8 mouse cellular contexts compared by ENCODE assay signal in genomic region chr4:149586044-149586782, GRCm38 (mm10). TPM values are rescaled to one million over a fixed set of nuclear protein-coding genes. Genes with fewer than 3 reads are reported as not detected.
A peak's percentile ranks its signal among the peaks of the same experiment; 100 is the strongest.
DNase-seq lines count a peak whose midpoint lies in the region; ATAC-seq and TF ChIP-seq lines count a peak whose summit lies in the region.

Clstn1 (plus strand) TSS chr4:149586468.

- H3K27me3 ChIP-seq in CH12.LX (replicated peaks) = peaks cover 30% of the 10 kb centered on the region
- H3K27me3 ChIP-seq in forebrain, embryonic 12.5 days = peaks cover 37% of the 10 kb centered on the region
- peaks cover 56% of the 10 kb centered on the region for H3K27me3 ChIP-seq in heart, embryonic 15.5 days
- peaks cover 52% of the 10 kb centered on the region for H3K27me3 ChIP-seq in liver, embryonic 14.5 days (ENCODE audit: control insufficient read depth, insufficient read depth, low read length)
- no peaks in the 10 kb centered on the region; the same call in 1 of the 2 replicates for H3K27me3 ChIP-seq in neural tube, embryonic 13.5 days

- ATAC-seq in forebrain, embryonic 12.5 days (ENCODE audit: low FRiP score) = peak; percentile 87
- peak; percentile 78 for ATAC-seq in heart, embryonic 15.5 days (replicated peaks; ENCODE audit: insufficient number of reproducible peaks, insufficient read depth, low FRiP score, low read depth)
- no peak for ATAC-seq in liver, embryonic 14.5 days (ENCODE audit: insufficient read depth)
- ATAC-seq in neural tube, embryonic 13.5 days (ENCODE audit: low read depth) = peak; percentile 84

- no peak for TF ChIP-seq RAD21 in CH12.LX (IDR thresholded peaks at IDR 0.05; ENCODE audit: low read depth, low read length)

- H3K4me3 ChIP-seq in CH12.LX (replicated peaks in 1 of 3; ENCODE audit: low read depth in 2 of 3, low read length in 2 of 3, poor library complexity in 1 of 3) = peak within 1 kb of the TSS; percentile 68 to 81 (median 70)
- H3K4me3 ChIP-seq in bone marrow macrophage, adult 2 months (ENCODE audit: insufficient read depth, low read length) = peak within 1 kb of the TSS; percentile 85
- peak within 1 kb of the TSS; percentile 87 for H3K4me3 ChIP-seq in forebrain, embryonic 12.5 days (replicated peaks)
- peak within 1 kb of the TSS; percentile 64 for H3K4me3 ChIP-seq in heart, embryonic 15.5 days
- peak within 1 kb of the TSS; percentile 37 to 56 for H3K4me3 ChIP-seq in liver, embryonic 14.5 days (ENCODE audit: insufficient read depth in 1 of 2, low read depth in 2 of 2, low read length in 2 of 2)
- peak within 1 kb of the TSS; percentile 91 for H3K4me3 ChIP-seq in neural tube, embryonic 13.5 days

- no peak for TF ChIP-seq EP300 in CH12.LX (IDR thresholded peaks at IDR 0.05; ENCODE audit: low read length)
- TF ChIP-seq EP300 in liver, embryonic 14.5 days (IDR thresholded peaks at IDR 0.05; ENCODE audit: low read depth) = no peak

- peaks cover 15% of the 10 kb centered on the region in 2 experiments for H3K4me1 ChIP-seq in CH12.LX (ENCODE audit: control insufficient read depth in 1 of 2, insufficient read depth in 2 of 2)
- H3K4me1 ChIP-seq in bone marrow macrophage, adult 2 months (ENCODE audit: control insufficient read depth, insufficient read depth, low read length) = no peaks in the 10 kb centered on the region
- H3K4me1 ChIP-seq in forebrain, embryonic 12.5 days = peaks cover 15% of the 10 kb centered on the region
- peaks cover 16% of the 10 kb centered on the region for H3K4me1 ChIP-seq in heart, embryonic 15.5 days (replicated peaks)
- no peaks in the 10 kb centered on the region for H3K4me1 ChIP-seq in liver, embryonic 14.5 days (replicated peaks; ENCODE audit: control insufficient read depth in 2 of 2, insufficient read depth in 2 of 2, low read length in 1 of 2)
- H3K4me1 ChIP-seq in neural tube, embryonic 13.5 days (replicated peaks) = peaks cover 30% of the 10 kb centered on the region

- H3K4me2 ChIP-seq in CH12.LX (ENCODE audit: insufficient read depth, low read depth, poor library complexity, severe bottlenecking) = peak within 1 kb of the TSS; percentile 63
- H3K4me2 ChIP-seq in forebrain, embryonic 12.5 days = peak within 1 kb of the TSS; percentile 98
- H3K4me2 ChIP-seq in heart, embryonic 15.5 days = peak within 1 kb of the TSS; percentile 95
- peak within 1 kb of the TSS; percentile 56 for H3K4me2 ChIP-seq in liver, embryonic 14.5 days (ENCODE audit: low read depth)
- peak within 1 kb of the TSS; percentile 98 for H3K4me2 ChIP-seq in neural tube, embryonic 13.5 days

- TF ChIP-seq CTCF in CH12.LX (conservative IDR thresholded peaks at IDR 0.05 in 1 of 2, IDR thresholded peaks at IDR 0.05 in 1 of 2; ENCODE audit: low read depth in 2 of 2, low read length in 2 of 2) = no peak
- TF ChIP-seq CTCF in bone marrow macrophage, adult 2 months (IDR thresholded peaks at IDR 0.05; ENCODE audit: low read depth, low read length) = no peak
- TF ChIP-seq CTCF in liver, embryonic 14.5 days (IDR thresholded peaks at IDR 0.05; ENCODE audit: low read depth) = no peak

- H3K36me3 ChIP-seq in CH12.LX (replicated peaks in 1 of 2; ENCODE audit: control insufficient read depth in 1 of 2, insufficient read depth in 1 of 2, low read length in 1 of 2) = no peaks in the 10 kb centered on the region
- no peaks in the 10 kb centered on the region for H3K36me3 ChIP-seq in forebrain, embryonic 12.5 days (replicated peaks)
- no peaks in the 10 kb centered on the region for H3K36me3 ChIP-seq in heart, embryonic 15.5 days
- no peaks in the 10 kb centered on the region for H3K36me3 ChIP-seq in liver, embryonic 14.5 days (replicated peaks; ENCODE audit: control insufficient read depth, insufficient read depth, low read depth)
- no peaks in the 10 kb centered on the region for H3K36me3 ChIP-seq in neural tube, embryonic 13.5 days

- H3K27ac ChIP-seq in CH12.LX (ENCODE audit: insufficient read depth, low read depth) = no peak within 1 kb of the TSS
- no peak within 1 kb of the TSS for H3K27ac ChIP-seq in bone marrow macrophage, adult 2 months (ENCODE audit: insufficient read depth, low read depth, low read length)
- peak within 1 kb of the TSS; percentile 78 for H3K27ac ChIP-seq in forebrain, embryonic 12.5 days
- H3K27ac ChIP-seq in heart, embryonic 15.5 days = peak within 1 kb of the TSS; percentile 49; the same call in 1 of the 2 replicates
- no peak within 1 kb of the TSS for H3K27ac ChIP-seq in liver, embryonic 14.5 days
- peak within 1 kb of the TSS; percentile 92 for H3K27ac ChIP-seq in neural tube, embryonic 13.5 days (replicated peaks)

- peak within 1 kb of the TSS; percentile 70 for H3K9ac ChIP-seq in CH12.LX (ENCODE audit: insufficient read depth, low read depth)
- H3K9ac ChIP-seq in forebrain, embryonic 12.5 days = peak within 1 kb of the TSS; percentile 94
- peak within 1 kb of the TSS; percentile 74 for H3K9ac ChIP-seq in heart, embryonic 15.5 days
- H3K9ac ChIP-seq in liver, embryonic 14.5 days (replicated peaks) = no peak within 1 kb of the TSS
- H3K9ac ChIP-seq in neural tube, embryonic 13.5 days = peak within 1 kb of the TSS; percentile 98

- H3K79me2 ChIP-seq in CH12.LX (replicated peaks; ENCODE audit: control insufficient read depth, extremely low read depth, insufficient read depth, poor library complexity, severe bottlenecking) = peaks cover 10% of the 10 kb centered on the region

- no peaks in the 10 kb centered on the region for H3K9me3 ChIP-seq in CH12.LX (replicated peaks; ENCODE audit: low read length)
- no peaks in the 10 kb centered on the region for H3K9me3 ChIP-seq in forebrain, embryonic 12.5 days
- H3K9me3 ChIP-seq in heart, embryonic 15.5 days (replicated peaks) = no peaks in the 10 kb centered on the region
- no peaks in the 10 kb centered on the region for H3K9me3 ChIP-seq in liver, embryonic 14.5 days (ENCODE audit: control insufficient read depth, low read length)
- no peaks in the 10 kb centered on the region; the same call in 1 of the 2 replicates for H3K9me3 ChIP-seq in neural tube, embryonic 13.5 days

- WGBS in forebrain, embryonic 12.5 days = under 1% methylated on average over 67 of the region's 103 CpGs
- under 1% methylated on average over 61 of the region's 103 CpGs for WGBS in heart, embryonic 15.5 days
- WGBS in liver, embryonic 14.5 days (ENCODE audit: insufficient replicate concordance) = under 1% methylated on average over 69 of the region's 103 CpGs
- WGBS in neural tube, embryonic 13.5 days = under 1% methylated on average over 45 of the region's 103 CpGs

- TF ChIP-seq POLR2A in CH12.LX (IDR thresholded peaks at IDR 0.05; ENCODE audit: low read depth, low read length) = peak; percentile 43; the same call in 1 of the 2 replicates
- TF ChIP-seq POLR2A in bone marrow macrophage, adult 2 months (IDR thresholded peaks at IDR 0.05; ENCODE audit: borderline replicate concordance, low read depth, low read length) = no peak

- in situ Hi-C loops in CH12.LX (cut with MboI; ENCODE audit: low pct_ligation_motif_present, low pct_unique_long_range_greater_than_20kb, low sequenced_read_pairs) = no loop called here

- peak; percentile 37 for DNase-seq in CH12.LX (ENCODE audit: extremely low read depth)
- DNase-seq in kidney, postnatal 10 days = peak; percentile 86
- DNase-seq in liver, embryonic 14.5 days (ENCODE audit: low read depth in 3 of 3, low spot score in 3 of 3) = no peak
- DNase-seq in urinary bladder, postnatal 4 days (ENCODE audit: low spot score in 2 of 2) = peak; percentile 65 to 74

- dilution Hi-C loops in CH12.LX (cut with MboI; ENCODE audit: extremely low pct_ligation_motif_present, extremely low pct_unique_long_range_greater_than_20kb, low sequenced_read_pairs) = no loop called here

TF ChIP-seq in CH12.LX, 34 proteins besides CTCF, POLR2A, EP300 and RAD21:
- TF ChIP-seq CHD1 (IDR thresholded peaks at IDR 0.05; ENCODE audit: low read depth, low read length) (no peak), UBTF (IDR thresholded peaks at IDR 0.05; ENCODE audit: low read depth, low read length) (no peak), ELF1 (IDR thresholded peaks at IDR 0.05; ENCODE audit: low read depth, low read length) (0 out of 2 replicates have a peak, but pooled peaks have one; percentile 19), ETS1 (conservative IDR thresholded peaks at IDR 0.05; ENCODE audit: low read depth, low read length) (no peak), JUN (IDR thresholded peaks at IDR 0.05; ENCODE audit: insufficient read depth, low read depth, low read length) (no peak), USF1 (IDR thresholded peaks at IDR 0.05; ENCODE audit: low read depth, low read length) (no peak), IRF4 (IDR thresholded peaks at IDR 0.05; ENCODE audit: low read depth, low read length) (no peak), KAT2A (IDR thresholded peaks at IDR 0.05; ENCODE audit: insufficient replicate concordance, low read length) (no peak), CHD2 (IDR thresholded peaks at IDR 0.05; ENCODE audit: low read length) (no peak), NRF1 (IDR thresholded peaks at IDR 0.05; ENCODE audit: low read depth, low read length) (peak; percentile 30)

RNA-seq across cellular contexts. Expression of gene Clstn1, which starts in this region (rescaled TPM):
- 51.4 and 53.1 TPM in 2 replicates for total RNA-seq in CH12.LX (2012; rRNA removed)
- 26.4 and 27.7 TPM in 2 replicates for total RNA-seq in CH12.LX (2014; rRNA removed)
- polyA plus RNA-seq in CH12.LX (2012; ENCODE audit: insufficient read length, low read depth) = 35.2 and 36.9 TPM in 2 replicates
- 0.85 and 1.4 TPM in 2 replicates for polyA plus RNA-seq in bone marrow macrophage, adult 2 months (2012; ENCODE audit: insufficient read depth, insufficient read length, missing spikeins)
- polyA plus RNA-seq in forebrain, embryonic 12.5 days (2016; fragmentation: Nextera tagmentation; extraction: Ambion mirVana) = 58.1 and 75.4 TPM in 2 replicates
- polyA plus RNA-seq in heart, embryonic 15.5 days (2015; fragmentation: Nextera tagmentation; extraction: Ambion mirVana) = 21.3 and 32.1 TPM in 2 replicates
- 1.2 and 1.3 TPM in 2 replicates for polyA plus RNA-seq in liver, embryonic 14.5 days (2012; rRNA removed)
- polyA plus RNA-seq in liver, embryonic 14.5 days (2014; fragmentation: Nextera tagmentation; extraction: Ambion mirVana) = 1.4 and 1.6 TPM in 2 replicates
- 131 and 142 TPM in 2 replicates for polyA plus RNA-seq in neural tube, embryonic 13.5 days (2015; fragmentation: Nextera tagmentation; extraction: Ambion mirVana)

Comparison
In these comparisons a context has a peak if more than half of its experiments do, and no peak if none do; other contexts are left out.
1. DNase-seq: peak in CH12.LX (single experiment), kidney, postnatal 10 days (single experiment) and urinary bladder, postnatal 4 days (2 of 2); none in liver, embryonic 14.5 days (0 of 3).
2. H3K27ac ChIP-seq: peak in forebrain, embryonic 12.5 days (single experiment), heart, embryonic 15.5 days (single experiment) and neural tube, embryonic 13.5 days (single experiment); none in CH12.LX (single experiment), bone marrow macrophage, adult 2 months (single experiment) and liver, embryonic 14.5 days (single experiment).
3. Peak in every context shown above with its lines, with median percentiles within 50 percentile points of each other: H3K4me2 ChIP-seq and H3K4me3 ChIP-seq.